Mouse (Mus musculus) urinary bladder, postnatal 14 days (tissue): ENCODE data around the gene Cfdp1.
A peak's percentile ranks its signal among the peaks of the same experiment; 100 is the strongest.

Experiments
- DNase-seq: peaks from one replicate; pipeline ENCODE4 v3.0.0; 2021; ENCODE audit warnings: low spot score

Cfdp1 gene

GRCm38 (mm10) chr8:111853861-111854501 is at the start of gene Cfdp1:
Gene Cfdp1, minus strand, starts transcription at chr8:111854291.
- peak; percentile 96 for DNase-seq

GRCm38 (mm10) chr8:111902080-111902479 is 48.0 kb upstream of the Cfdp1 start:
- DNase-seq: no peak

GRCm38 (mm10) chr8:111898586-111898985 is 44.5 kb upstream of the Cfdp1 start:
- DNase-seq: no peak

GRCm38 (mm10) chr8:111894955-111895354 is 40.9 kb upstream of the Cfdp1 start:
- DNase-seq: no peak

- no peak for DNase-seq
These were observed 38.5 kb upstream of the Cfdp1 start for GRCm38 (mm10) chr8:111892615-111893014.

- DNase-seq: no peak
These were observed 37.9 kb upstream of the Cfdp1 start for GRCm38 (mm10) chr8:111891983-111892382.

- no peak for DNase-seq
These were observed 36.8 kb upstream of the Cfdp1 start for GRCm38 (mm10) chr8:111890911-111891303.

GRCm38 (mm10) chr8:111889931-111890910 is 36.1 kb upstream of the Cfdp1 start:
- no peak for DNase-seq

- DNase-seq: no peak
These were observed 34.1 kb upstream of the Cfdp1 start for GRCm38 (mm10) chr8:111888091-111888650.

GRCm38 (mm10) chr8:111887479-111887878 is 33.4 kb upstream of the Cfdp1 start:
- no peak for DNase-seq

GRCm38 (mm10) chr8:111883615-111884014 is 29.5 kb upstream of the Cfdp1 start:
- no peak for DNase-seq

- peak; percentile 61 for DNase-seq
These were observed 27.5 kb upstream of the Cfdp1 start for GRCm38 (mm10) chr8:111881591-111881990.

GRCm38 (mm10) chr8:111877711-111878110 is 23.6 kb upstream of the Cfdp1 start:
- no peak for DNase-seq

GRCm38 (mm10) chr8:111876355-111876948 is 22.4 kb upstream of the Cfdp1 start, which contains the start of gene Tmem170:
Gene Tmem170, minus strand, starts transcription at chr8:111876750.
- peak; percentile 98 for DNase-seq

GRCm38 (mm10) chr8:111875758-111876157 is 21.7 kb upstream of the Cfdp1 start:
- no peak for DNase-seq

GRCm38 (mm10) chr8:111871278-111871677 is 17.2 kb upstream of the Cfdp1 start:
- no peak for DNase-seq

- no peak for DNase-seq
These were observed 16.3 kb upstream of the Cfdp1 start for GRCm38 (mm10) chr8:111870379-111870778.

- DNase-seq: no peak
These were observed 14.6 kb upstream of the Cfdp1 start for GRCm38 (mm10) chr8:111868664-111869063.

- DNase-seq: no peak
These were observed 11.8 kb upstream of the Cfdp1 start for GRCm38 (mm10) chr8:111865857-111866256.

- no peak for DNase-seq
These were observed 11.2 kb upstream of the Cfdp1 start for GRCm38 (mm10) chr8:111865130-111865852.

- DNase-seq: no peak
These were observed 10.6 kb upstream of the Cfdp1 start for GRCm38 (mm10) chr8:111864648-111865047.

GRCm38 (mm10) chr8:111863280-111863679 is 9.2 kb upstream of the Cfdp1 start:
- no peak for DNase-seq
